Mouse (Mus musculus) embryonic facial prominence, embryonic 13.5 days (tissue): ENCODE measurements around the gene Ikbke. TPM values are rescaled to one million over a fixed set of nuclear protein-coding genes. Genes with fewer than 3 reads are reported as not detected.
A peak's percentile ranks its signal among the peaks of the same experiment; 100 is the strongest.

Experiments used
- ATAC-seq: fragments of 200-750 bp; cut with Nextera tagmentation; 2 replicates; pipeline ENCODE4 v1.8.0; 2017; ENCODE audit warnings: low read depth; ENCODE audit not compliant: insufficient number of reproducible peaks, insufficient read depth, low FRiP score, low TSS enrichment
- H3K27ac ChIP-seq: fragments of 300-500 bp; sonication (generic); 2 replicates; pipeline ENCODE4 v1.5.1; 2015; ENCODE audit warnings: moderate library complexity, mild to moderate bottlenecking, inconsistent platforms
- H3K27me3 ChIP-seq: fragments of 300-500 bp; sonication (generic); 2 replicates; pipeline ENCODE4 v1.6.1; 2015; ENCODE audit warnings: mild to moderate bottlenecking, inconsistent platforms
- H3K36me3 ChIP-seq: fragments of 300-500 bp; sonication (generic); 2 replicates; pipeline ENCODE4 v1.6.1; 2015; ENCODE audit warnings: mild to moderate bottlenecking, inconsistent platforms
- H3K4me1 ChIP-seq: fragments of 300-500 bp; sonication (generic); 2 replicates; pipeline ENCODE4 v1.6.1; 2015; ENCODE audit warnings: inconsistent platforms
- H3K4me2 ChIP-seq: fragments of 300-500 bp; sonication (generic); 2 replicates; pipeline ENCODE4 v1.6.1; 2015; ENCODE audit warnings: moderate library complexity, mild to moderate bottlenecking, inconsistent platforms
- H3K4me3 ChIP-seq: fragments of 300-500 bp; sonication (generic); 2 replicates; pipeline ENCODE4 v1.5.1; 2015; ENCODE audit warnings: mild to moderate bottlenecking, inconsistent platforms
- H3K9ac ChIP-seq: fragments of 300-500 bp; sonication (generic); 2 replicates; pipeline ENCODE4 v1.6.1; 2015; ENCODE audit warnings: mild to moderate bottlenecking, inconsistent platforms
- H3K9me3 ChIP-seq: fragments of 300-500 bp; sonication (generic); 2 replicates; pipeline ENCODE4 v1.6.1; 2016; ENCODE audit warnings: inconsistent platforms
- WGBS: fragments of 180-500 bp; shearing (Covaris S2); methylation state at CpG from one replicate; pipeline ENCODE4 v1.1.7; 2015; ENCODE audit warnings: mixed read lengths; 5-methylcytosine and 5-hydroxymethylcytosine counted together
- polyA plus RNA-seq: library from polyadenylated mRNA; unstranded; fragments of >200 nt; fragmentation: Nextera tagmentation; extraction: Ambion mirVana; gene quantifications from 2 replicates; pipeline ENCODE4 v1.2.1, GENCODE M21; 2015

Ikbke gene
- polyA plus RNA-seq, 1 experiment from 2014 or later = 2.7 TPM

DNA sequence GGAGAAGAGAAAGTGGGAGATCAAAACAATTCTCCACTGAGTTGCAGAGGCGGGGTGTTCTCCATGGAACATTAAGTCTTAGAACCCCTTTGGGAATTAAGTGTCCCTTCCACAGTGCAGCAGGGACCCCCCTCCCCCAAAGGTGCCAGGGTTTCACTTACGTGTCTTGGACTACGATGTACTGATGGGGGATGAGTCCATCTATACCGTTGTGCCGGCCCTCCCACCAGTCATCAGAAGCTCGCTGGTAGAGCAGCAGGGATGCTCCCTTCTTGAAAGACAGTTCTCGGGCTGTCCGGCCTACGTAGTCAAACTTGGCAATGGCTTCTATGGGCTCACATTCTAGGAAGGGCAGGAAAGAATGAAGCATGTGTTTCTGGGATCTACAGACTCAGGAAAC, 18.8 kb upstream of the Ikbke start:
- WGBS = 95% methylated on average over 9 of the region's 9 CpGs
- ATAC-seq = no peak
- Histone ChIP-seq H3K4me1 (0 out of 2 replicates have a peak, but pooled peaks cover 2% of the 10 kb centered on the region), H3K4me2 (no peak overlapping the region), H3K36me3 (peaks cover 72% of the 10 kb centered on the region), H3K9me3 (no peaks in the 10 kb centered on the region), H3K4me3 (no peak overlapping the region), H3K27me3 (no peaks in the 10 kb centered on the region), H3K27ac (no peak overlapping the region), H3K9ac (no peak overlapping the region)

DNA sequence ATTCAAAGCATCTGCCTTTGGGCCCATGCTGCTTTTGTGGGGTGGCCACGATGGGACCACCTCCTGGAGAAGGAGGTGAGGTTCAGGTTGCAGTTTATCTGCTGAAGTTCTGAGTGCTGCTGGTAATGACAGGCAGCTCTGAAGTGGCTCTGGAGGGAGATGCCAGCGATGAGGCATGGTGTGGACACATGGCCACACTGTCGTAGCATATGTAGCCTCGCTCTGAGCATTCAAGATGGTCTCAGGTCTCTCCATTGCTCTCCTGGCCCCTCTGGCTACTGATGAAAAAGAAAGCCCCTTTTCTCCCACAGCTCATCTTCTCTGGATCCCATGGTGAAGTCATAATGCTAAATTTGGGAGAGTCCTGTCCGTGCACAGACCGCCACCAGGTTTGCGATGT, 17.3 kb upstream of the Ikbke start:
- Histone ChIP-seq H3K9me3 (no peaks in the 10 kb centered on the region), H3K9ac (no peak overlapping the region), H3K27me3 (no peaks in the 10 kb centered on the region), H3K4me2 (no peak overlapping the region), H3K4me3 (no peak overlapping the region), H3K27ac (no peak overlapping the region), H3K4me1 (0 out of 2 replicates have a peak, but pooled peaks cover 2% of the 10 kb centered on the region), H3K36me3 (peaks cover 84% of the 10 kb centered on the region)
- 90% methylated on average over 7 of the region's 7 CpGs for WGBS
- ATAC-seq = no peak

DNA sequence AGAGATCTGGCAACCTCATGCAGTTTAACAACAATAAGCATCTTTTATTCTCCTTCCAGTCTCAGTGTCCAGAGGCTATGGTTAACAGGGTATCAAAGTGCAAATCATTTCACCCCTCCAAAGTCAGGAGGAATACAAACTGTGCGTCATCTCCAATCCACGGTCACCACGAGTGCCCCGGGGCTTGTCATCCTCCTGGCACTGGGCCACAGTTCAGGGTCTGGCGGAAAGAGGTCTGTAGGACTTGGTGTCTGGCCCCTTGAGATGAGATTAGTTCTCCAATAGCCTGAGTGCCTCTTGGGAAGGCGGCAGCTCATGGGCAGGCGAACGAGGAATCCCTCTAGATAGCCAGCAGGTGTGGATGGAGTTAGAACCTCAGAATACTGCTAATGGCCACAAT, 15.8 kb upstream of the Ikbke start:
- peaks cover 80% of the 10 kb centered on the region for H3K36me3 ChIP-seq
- ATAC-seq = no peak

DNA sequence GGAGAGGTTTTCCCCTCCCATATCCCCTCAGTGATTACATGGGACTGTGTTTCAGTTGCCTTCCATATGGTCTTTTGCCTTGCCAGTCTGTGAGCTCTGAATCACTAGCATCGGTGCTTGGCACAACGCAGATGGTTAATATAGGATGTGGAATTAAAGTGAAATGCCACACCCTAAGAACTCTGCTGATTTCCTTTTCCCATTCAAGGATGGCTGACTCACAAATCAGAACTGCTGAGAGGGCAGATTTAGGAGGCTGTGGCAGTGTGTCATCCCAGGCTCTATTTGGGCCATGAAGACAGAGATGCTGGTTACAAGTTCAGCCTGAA, 14.5 kb upstream of the Ikbke start:
- no peak for ATAC-seq
- WGBS = 80% methylated on average over 2 of the region's 2 CpGs
- Histone ChIP-seq H3K27ac (peak overlapping the region; percentile 45; the same call in 1 of the 2 replicates), H3K4me3 (no peak overlapping the region), H3K4me2 (no peak overlapping the region), H3K9me3 (no peaks in the 10 kb centered on the region), H3K27me3 (no peaks in the 10 kb centered on the region), H3K9ac (no peak overlapping the region), H3K36me3 (peaks cover 79% of the 10 kb centered on the region), H3K4me1 (0 out of 2 replicates have a peak, but pooled peaks cover 2% of the 10 kb centered on the region)

More for the DNA sequence above, 15.8 kb upstream of the Ikbke start:
- Histone ChIP-seq H3K9ac (no peak overlapping the region), H3K27ac (no peak overlapping the region), H3K4me1 (0 out of 2 replicates have a peak, but pooled peaks cover 2% of the 10 kb centered on the region), H3K4me2 (no peak overlapping the region), H3K9me3 (no peaks in the 10 kb centered on the region), H3K4me3 (no peak overlapping the region), H3K27me3 (no peaks in the 10 kb centered on the region)
- 85% methylated on average over 8 of the region's 8 CpGs for WGBS

DNA sequence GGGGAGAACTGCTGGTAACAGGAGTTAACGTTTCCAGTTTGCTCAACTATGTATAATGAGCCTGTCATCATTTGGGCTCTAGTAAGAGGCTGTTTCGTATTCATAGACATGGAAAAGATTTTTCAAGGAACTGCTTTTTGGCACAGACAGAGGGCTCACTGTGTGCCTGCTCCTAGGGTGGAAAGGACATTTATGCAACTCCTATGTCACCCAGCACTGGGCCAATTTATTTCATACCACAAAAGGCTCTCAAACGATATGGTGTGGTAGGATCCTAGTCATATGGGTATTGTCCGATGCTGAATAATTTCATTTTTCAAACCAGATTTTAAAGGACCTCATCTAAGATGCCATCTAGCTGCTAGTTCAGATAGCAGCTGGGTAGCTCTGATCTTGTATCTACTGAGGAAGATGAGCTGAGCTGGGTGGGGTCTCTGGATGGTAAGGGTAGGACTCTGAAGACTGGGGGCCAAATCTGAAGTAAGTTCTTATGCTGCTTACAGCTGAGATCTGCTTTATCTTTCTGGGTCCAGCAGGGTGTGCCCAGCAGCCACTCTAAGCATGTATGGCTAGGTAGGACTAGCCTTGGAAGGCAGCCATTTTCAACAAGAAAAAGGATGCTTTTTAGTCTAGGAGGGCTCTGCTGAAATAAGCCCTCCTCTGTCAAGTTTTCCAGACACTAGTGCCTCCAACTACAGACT, 14.0 kb upstream of the Ikbke start:
- ATAC-seq = no peak
- Histone ChIP-seq H3K4me2 (no peak overlapping the region), H3K9me3 (no peaks in the 10 kb centered on the region), H3K9ac (no peak overlapping the region), H3K4me1 (0 out of 2 replicates have a peak, but pooled peaks cover 2% of the 10 kb centered on the region), H3K4me3 (no peak overlapping the region), H3K27me3 (no peaks in the 10 kb centered on the region), H3K36me3 (peaks cover 80% of the 10 kb centered on the region), H3K27ac (no peak overlapping the region)
- WGBS = 82% methylated on average over 4 of the region's 4 CpGs

DNA sequence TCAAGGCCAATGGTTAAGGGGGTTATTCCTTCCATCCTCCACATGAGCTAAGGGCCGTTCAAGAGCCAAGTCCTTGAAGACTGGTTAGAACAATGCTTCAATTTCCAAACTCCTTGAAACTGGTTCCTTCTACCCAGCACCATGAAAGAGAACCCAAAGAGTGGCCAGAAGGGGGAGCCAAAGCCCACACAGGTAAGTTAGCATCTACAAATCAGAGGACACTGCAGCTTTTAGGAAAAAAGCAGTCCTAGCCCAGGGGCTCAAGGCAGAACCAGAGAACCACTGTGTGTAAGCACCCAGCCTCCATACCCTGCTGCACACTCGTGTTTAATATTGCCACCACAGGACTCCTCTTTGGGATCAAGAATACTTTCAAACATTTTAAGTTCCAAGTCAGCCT, 11.2 kb upstream of the Ikbke start:
- Histone ChIP-seq H3K9ac (no peak overlapping the region), H3K27ac (no peak overlapping the region), H3K4me2 (no peak overlapping the region), H3K9me3 (no peaks in the 10 kb centered on the region), H3K4me1 (0 out of 2 replicates have a peak, but pooled peaks cover 2% of the 10 kb centered on the region), H3K4me3 (no peak overlapping the region), H3K36me3 (peaks cover 70% of the 10 kb centered on the region), H3K27me3 (no peaks in the 10 kb centered on the region)
- WGBS = 40% methylated on average over 2 of the region's 2 CpGs
- no peak for ATAC-seq

DNA sequence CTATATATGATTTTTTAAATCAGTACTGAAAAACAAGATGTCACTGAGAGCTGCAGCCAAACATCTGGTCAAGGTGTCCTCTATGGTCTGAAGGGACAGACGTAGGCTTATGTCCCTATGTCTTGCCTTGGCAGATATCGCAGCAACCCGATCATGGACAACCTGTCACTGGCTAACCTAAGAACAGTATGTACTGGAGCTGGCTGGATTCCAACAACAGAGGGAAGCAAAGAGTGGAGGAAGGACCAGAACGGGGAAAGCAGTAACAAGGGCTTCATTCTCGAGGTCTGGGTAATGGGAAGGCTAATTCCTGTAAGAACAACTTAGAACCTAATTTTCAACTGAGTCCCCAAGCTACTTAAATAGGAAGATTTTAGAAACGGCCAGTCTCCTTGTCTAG, 9.5 kb upstream of the Ikbke start:
- peaks cover 60% of the 10 kb centered on the region for H3K36me3 ChIP-seq
- H3K9me3 ChIP-seq = no peaks in the 10 kb centered on the region
- no peaks in the 10 kb centered on the region for H3K4me1 ChIP-seq
- no peaks in the 10 kb centered on the region for H3K27me3 ChIP-seq
- H3K4me3 ChIP-seq = no peak overlapping the region
- no peak overlapping the region for H3K4me2 ChIP-seq
- 85% methylated on average over 6 of the region's 6 CpGs for WGBS
- H3K9ac ChIP-seq = no peak overlapping the region
- no peak for ATAC-seq
- H3K27ac ChIP-seq = no peak overlapping the region

DNA sequence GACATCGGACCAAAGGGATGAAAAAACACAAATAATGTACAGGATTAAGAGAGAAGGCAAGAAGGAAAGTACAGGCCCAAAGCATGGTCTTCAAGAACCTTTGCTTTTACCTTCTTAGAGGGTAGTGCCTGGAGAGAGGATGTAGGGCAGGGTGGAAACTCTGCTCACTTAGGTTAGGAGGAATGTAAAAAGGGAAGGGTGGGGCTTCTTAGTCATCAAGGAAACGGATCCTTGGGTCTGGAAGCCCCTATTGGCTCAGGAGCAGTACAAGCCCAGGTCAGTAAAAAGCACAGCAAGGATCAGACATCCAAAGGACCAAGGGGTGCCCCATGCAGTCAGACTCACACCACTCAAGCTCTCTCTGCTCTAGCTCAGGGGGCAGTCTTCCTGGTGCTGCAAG, 7.9 kb upstream of the Ikbke start:
- no peak for ATAC-seq
- no peak overlapping the region for H3K4me2 ChIP-seq
- H3K36me3 ChIP-seq = peaks cover 50% of the 10 kb centered on the region
- H3K27me3 ChIP-seq = no peaks in the 10 kb centered on the region
- H3K9ac ChIP-seq = no peak overlapping the region
- no peak overlapping the region for H3K4me3 ChIP-seq
- no peaks in the 10 kb centered on the region for H3K9me3 ChIP-seq
- no peak overlapping the region for H3K27ac ChIP-seq
- WGBS = 61% methylated on average over 2 of the region's 2 CpGs
- H3K4me1 ChIP-seq = peaks cover 2% of the 10 kb centered on the region

DNA sequence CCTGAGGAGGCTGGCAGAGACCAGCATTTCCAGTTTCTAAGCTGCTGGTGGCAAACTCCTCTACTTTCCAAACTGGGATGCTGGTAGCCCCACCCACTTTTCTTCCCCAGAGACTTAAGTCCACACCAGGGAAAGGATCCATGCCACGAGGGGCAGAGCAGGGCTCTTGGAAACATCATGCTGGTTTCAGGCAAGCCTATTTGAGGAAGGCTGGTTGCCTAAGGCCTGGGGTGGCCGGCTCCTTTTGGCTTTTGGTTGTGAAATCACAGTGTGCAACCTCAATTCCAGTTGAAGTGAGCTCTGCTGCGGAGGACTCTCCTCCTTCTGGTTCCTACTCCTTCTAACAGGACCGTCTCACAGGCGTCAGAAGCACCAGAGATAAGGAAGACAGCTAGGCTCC, 7.4 kb upstream of the Ikbke start:
- no peak for ATAC-seq
- no peak overlapping the region for H3K4me2 ChIP-seq
- peaks cover 6% of the 10 kb centered on the region for H3K4me1 ChIP-seq
- H3K27me3 ChIP-seq = no peaks in the 10 kb centered on the region
- H3K9me3 ChIP-seq = no peaks in the 10 kb centered on the region
- no peak overlapping the region for H3K4me3 ChIP-seq
- H3K9ac ChIP-seq = no peak overlapping the region
- no peak overlapping the region for H3K27ac ChIP-seq
- H3K36me3 ChIP-seq = peaks cover 45% of the 10 kb centered on the region
- 81% methylated on average over 5 of the region's 5 CpGs for WGBS

DNA sequence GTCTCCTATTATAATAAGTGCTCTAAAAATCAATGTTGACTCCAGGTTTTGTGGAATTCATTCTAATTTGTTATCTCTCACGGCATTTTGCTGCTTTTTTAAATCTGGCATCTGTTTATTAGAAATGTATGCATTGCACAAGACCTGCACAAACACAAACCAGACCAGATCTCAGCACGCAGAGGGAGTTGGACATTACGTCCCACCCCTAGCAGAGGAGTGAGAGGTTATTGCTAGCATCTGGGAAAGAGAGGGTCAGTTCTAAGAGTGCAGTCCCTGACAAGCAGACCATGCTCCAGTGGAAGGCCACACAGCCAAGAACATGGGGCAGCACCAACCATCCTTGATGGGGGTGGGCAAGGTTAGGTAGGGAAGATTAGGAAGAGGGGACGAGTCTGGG, 5.2 kb upstream of the Ikbke start:
- no peak for ATAC-seq
- no peaks in the 10 kb centered on the region for H3K27me3 ChIP-seq
- H3K27ac ChIP-seq = no peak overlapping the region
- no peaks in the 10 kb centered on the region for H3K9me3 ChIP-seq
- no peak overlapping the region for H3K9ac ChIP-seq
- WGBS = 65% methylated on average over 4 of the region's 4 CpGs
- no peak overlapping the region for H3K4me3 ChIP-seq
- peaks cover 13% of the 10 kb centered on the region for H3K4me1 ChIP-seq
- peaks cover 33% of the 10 kb centered on the region for H3K36me3 ChIP-seq
- no peak overlapping the region for H3K4me2 ChIP-seq

DNA sequence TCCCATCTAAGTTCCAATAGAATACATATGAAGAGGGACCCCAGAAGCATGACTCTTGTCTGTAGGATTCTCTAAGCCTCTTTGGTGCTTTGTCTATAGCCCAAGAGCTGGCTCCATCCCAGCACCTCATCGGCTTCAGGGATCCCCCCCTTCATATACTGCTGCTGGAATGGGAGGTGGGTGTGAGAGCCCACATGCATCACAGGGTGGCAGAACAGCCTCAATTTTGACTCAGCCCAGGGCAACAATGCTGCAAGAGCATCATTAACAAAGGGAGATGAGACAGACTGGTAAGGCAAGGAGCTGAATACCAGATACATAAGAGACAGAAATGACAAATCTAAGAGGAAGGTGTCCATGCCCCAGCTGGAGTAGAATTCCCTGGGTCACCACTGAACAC, 4.8 kb upstream of the Ikbke start:
- Histone ChIP-seq H3K27me3 (no peaks in the 10 kb centered on the region), H3K36me3 (peaks cover 29% of the 10 kb centered on the region), H3K27ac (no peak overlapping the region), H3K4me1 (peaks cover 16% of the 10 kb centered on the region), H3K9me3 (no peaks in the 10 kb centered on the region), H3K9ac (no peak overlapping the region), H3K4me2 (no peak overlapping the region), H3K4me3 (no peak overlapping the region)
- no peak for ATAC-seq
- 84% methylated on average over 1 of the region's 1 CpGs for WGBS

DNA sequence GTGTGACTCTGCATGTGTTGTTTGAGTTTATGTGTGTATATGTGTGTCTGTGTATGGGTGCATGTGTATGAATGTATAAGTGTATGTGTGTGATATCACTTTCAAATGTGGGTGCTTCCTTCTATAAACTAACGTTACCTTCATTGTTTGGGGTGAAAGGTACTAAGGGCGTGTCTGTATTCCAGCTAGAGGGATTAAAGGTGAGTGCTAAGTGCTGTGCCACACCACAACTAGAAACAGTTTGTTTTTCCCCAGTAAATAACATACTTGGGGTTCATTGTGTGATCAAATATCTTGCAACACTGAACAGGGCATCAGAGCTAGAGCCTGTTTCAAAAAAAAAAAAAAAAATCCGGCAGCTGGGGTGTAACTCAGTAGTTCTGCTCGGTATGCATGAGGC, 2.3 kb upstream of the Ikbke start:
- H3K4me3 ChIP-seq = no peak overlapping the region
- H3K27me3 ChIP-seq = no peaks in the 10 kb centered on the region
- no peak overlapping the region for H3K4me2 ChIP-seq
- H3K36me3 ChIP-seq = peaks cover 13% of the 10 kb centered on the region
- H3K9me3 ChIP-seq = no peaks in the 10 kb centered on the region
- H3K9ac ChIP-seq = no peak overlapping the region
- H3K27ac ChIP-seq = no peak overlapping the region
- ATAC-seq = no peak
- peaks cover 26% of the 10 kb centered on the region for H3K4me1 ChIP-seq
- 46% methylated on average over 4 of the region's 4 CpGs for WGBS
